Mouse (Mus musculus): Measurements from ENCODE around the gene Nadk2. TPM values are rescaled to one million over a fixed set of nuclear protein-coding genes. Genes with fewer than 3 reads are reported as not detected.

Nadk2 gene
- polyA plus RNA-seq (2012; ENCODE audit: low replicate concordance), result 9.3 and 12.9 TPM in 2 replicates

DNA sequence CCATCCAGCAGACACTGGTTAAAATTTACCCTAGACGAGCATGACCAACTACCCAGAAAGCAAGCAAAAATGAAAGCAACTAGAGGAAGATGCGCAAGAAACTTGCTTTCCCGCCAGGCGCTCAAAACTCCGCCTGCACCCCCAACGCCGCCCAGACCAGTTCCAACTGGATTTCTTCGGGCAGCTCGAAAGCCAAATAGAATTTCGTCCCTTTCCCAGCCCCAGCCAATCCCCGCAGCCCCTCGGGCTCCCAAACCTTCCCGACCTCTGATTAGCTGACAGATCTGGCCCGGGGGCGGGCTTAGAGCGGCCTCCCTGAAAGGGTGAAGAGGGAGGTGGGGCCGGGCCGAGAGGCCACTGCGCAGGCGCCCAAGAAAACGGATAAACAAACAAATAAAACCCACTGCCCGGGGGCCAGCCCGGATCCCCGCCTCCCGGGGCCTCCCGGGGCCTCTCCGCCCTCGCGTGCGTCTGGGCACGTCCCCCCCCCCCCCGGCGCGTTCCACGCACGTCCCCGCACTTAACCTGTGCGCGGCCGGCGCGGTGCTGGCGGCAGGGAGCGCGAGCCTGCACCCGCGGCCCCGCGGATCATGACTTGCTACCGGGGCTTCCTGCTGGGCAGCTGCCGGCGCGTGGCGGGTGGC lies at the start of gene Nadk2:
Nadk2 (plus strand) TSS at position 349 of the 644 bp plus-strand sequence.

DNA sequence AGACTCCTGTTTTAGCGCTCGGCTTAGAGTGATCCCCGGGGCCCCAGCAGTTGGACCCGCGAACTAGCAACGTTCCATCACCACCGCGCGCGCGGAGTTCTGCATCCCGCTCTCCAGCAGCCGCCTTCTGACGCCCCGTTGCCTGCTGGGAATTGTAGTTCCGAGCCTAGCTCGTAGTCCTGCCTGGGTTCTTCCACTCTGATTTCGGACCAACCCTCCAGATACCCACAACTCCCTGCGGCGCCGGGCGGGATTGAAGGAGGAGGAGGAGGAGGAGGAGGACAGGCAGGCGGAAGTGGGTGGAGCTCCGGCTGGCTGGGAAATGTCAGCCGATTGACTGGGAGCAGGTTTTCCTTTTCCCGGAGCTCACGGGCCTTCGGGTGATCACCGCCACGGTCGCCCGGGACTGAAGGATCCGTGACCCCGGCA lies 69.2 kb downstream of the Nadk2 start, which contains the start of gene Lmbrd2:
Lmbrd2 (plus strand) TSS at position 299 of the 429 bp plus-strand sequence.

DNA sequence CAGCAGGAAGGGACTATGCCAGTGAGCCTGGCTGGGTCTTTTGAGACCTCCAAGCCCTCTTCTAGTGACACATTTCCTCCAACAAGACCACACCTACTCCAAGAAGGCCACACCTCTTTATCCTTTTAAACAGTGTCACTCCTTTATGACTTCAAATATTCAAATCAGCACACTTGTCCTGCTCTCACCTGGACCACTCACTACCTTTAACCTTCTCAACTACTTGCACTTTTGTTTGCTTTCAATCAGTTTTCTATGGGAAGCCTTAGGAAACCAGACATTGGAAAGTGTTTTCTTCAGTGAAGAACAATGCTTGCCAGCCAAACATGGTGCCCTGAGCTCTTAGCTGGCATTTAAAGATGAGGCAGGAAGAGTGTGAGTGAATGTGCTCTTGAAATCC lies 84.3 kb downstream of the Nadk2 start, which contains the start of gene Skp2:
Skp2 (minus strand) TSS at position 101 of the 400 bp plus-strand sequence.

Other genes with a start within 250 kb of the Nadk2 start
- not detected in 2 replicates for gene Ranbp3l, start 103.3 kb upstream of the Nadk2 start, polyA plus RNA-seq (2012; ENCODE audit: low replicate concordance)
- gene Lmbrd2, start 69.3 kb downstream of the Nadk2 start, polyA plus RNA-seq (2012; ENCODE audit: low replicate concordance), result 0.98 and 1.5 TPM in 2 replicates
- 1.4 and 2.7 TPM in 2 replicates for gene Skp2, start 84.2 kb downstream of the Nadk2 start, polyA plus RNA-seq (2012; ENCODE audit: low replicate concordance)
- gene Ugt3a1, start 205.6 kb downstream of the Nadk2 start, polyA plus RNA-seq (2012; ENCODE audit: low replicate concordance), result not detected in 2 replicates